Mouse (Mus musculus) lung, postnatal 0 days (tissue): ENCODE data around the gene Zkscan17.

Experiments
- CTCF ChIP-seq: IDR thresholded peaks from 2 replicates; pipeline ENCODE4 v1.5.1; 2016; ENCODE audit warnings: antibody characterized with exemption, mild to moderate bottlenecking
- EP300 ChIP-seq: IDR thresholded peaks from 2 replicates; pipeline ENCODE4 v1.6.1; 2016; ENCODE audit warnings: antibody characterized with exemption, mild to moderate bottlenecking, control low read depth

GRCm38 (mm10) chr11:59562336-59562735, 35.8 kb upstream of the Zkscan17 start:
- no peak for TF ChIP-seq EP300
- TF ChIP-seq CTCF = no peak
